Mouse (Mus musculus) limb, embryonic 14.5 days (tissue): ENCODE data around the gene 4933407L21Rik. TPM values are rescaled to one million over a fixed set of nuclear protein-coding genes. Genes with fewer than 3 reads are reported as not detected.
A peak's percentile ranks its signal among the peaks of the same experiment; 100 is the strongest.

ENCODE experiments used
- ATAC-seq: fragments of 200-750 bp; cut with Nextera tagmentation; 2 replicates; pipeline ENCODE4 v1.8.0; 2017; ENCODE audit warnings: low read depth, moderate number of reproducible peaks, moderate TSS enrichment; ENCODE audit not compliant: low FRiP score
- DNase-seq: peaks from one replicate; pipeline ENCODE4 v3.0.0-alpha.2; 2015; ENCODE audit warnings: low spot score
- H3K27ac ChIP-seq: fragments of 300-500 bp; sonication (generic); replicated peaks from 2 replicates; pipeline ENCODE4 v1.5.1; 2014; ENCODE audit warnings: low read depth, mild to moderate bottlenecking, low read length, moderate library complexity, mixed read lengths
- H3K27me3 ChIP-seq: fragments of 300-500 bp; sonication (generic); 2 replicates; pipeline ENCODE4 v1.6.1; 2014; ENCODE audit warnings: low read length, mixed read lengths; ENCODE audit not compliant: control insufficient read depth, insufficient read depth
- H3K36me3 ChIP-seq: fragments of 300-500 bp; sonication (generic); 2 replicates; pipeline ENCODE4 v1.6.1; 2014; ENCODE audit warnings: mild to moderate bottlenecking, low read length, moderate library complexity, mixed read lengths; ENCODE audit not compliant: control insufficient read depth, insufficient read depth
- H3K4me1 ChIP-seq: fragments of 300-500 bp; sonication (generic); 2 replicates; pipeline ENCODE4 v1.6.1; 2014; ENCODE audit warnings: antibody characterized with exemption, low read length, mixed read lengths; ENCODE audit not compliant: control insufficient read depth, insufficient read depth
- H3K4me2 ChIP-seq: fragments of 300-500 bp; sonication (generic); replicated peaks from 2 replicates; pipeline ENCODE4 v1.6.1; 2014; ENCODE audit warnings: low read depth, mild to moderate bottlenecking, low read length, moderate library complexity; ENCODE audit not compliant: severe bottlenecking
- H3K4me3 ChIP-seq: fragments of 300-500 bp; sonication (generic); replicated peaks from 2 replicates; pipeline ENCODE4 v1.5.1; 2014; ENCODE audit warnings: low read length
- H3K9ac ChIP-seq: fragments of 300-500 bp; sonication (generic); 2 replicates; pipeline ENCODE4 v1.6.1; 2014; ENCODE audit warnings: mild to moderate bottlenecking, low read depth, low read length, moderate library complexity; ENCODE audit not compliant: severe bottlenecking
- H3K9me3 ChIP-seq: fragments of 300-500 bp; sonication (generic); 2 replicates; pipeline ENCODE4 v1.6.1; 2016; ENCODE audit warnings: low read length; ENCODE audit not compliant: control insufficient read depth
- POLR2A ChIP-seq: fragments of 200-500 bp; IDR thresholded peaks from 2 replicates; pipeline ENCODE4 v1.8.0; 2012; ENCODE audit warnings: inconsistent platforms, mild to moderate bottlenecking, moderate library complexity, borderline replicate concordance; ENCODE audit not compliant: insufficient read depth, insufficient read length; ENCODE audit errors: extremely low read depth
- WGBS: fragments of 180-500 bp; shearing (Covaris S2); extraction: QIAGEN DNeasy Blood & Tissue Kit; methylation state at CpG from one replicate; pipeline ENCODE4 v1.1.7; 2014; 5-methylcytosine and 5-hydroxymethylcytosine counted together
- polyA plus RNA-seq, 2 experiments: library from polyadenylated mRNA; depleted of rRNA in 1 of 2; stranded (reverse) in 1 of 2; unstranded in 1 of 2; fragments of >200 nt; fragmentation: Nextera tagmentation in 1 of 2; extraction: Ambion mirVana in 1 of 2; gene quantifications; 2 replicates each; pipeline versions ENCODE4 v1.2.1 to v1.2.3; 2012 to 2014

4933407L21Rik gene
- polyA plus RNA-seq, 2 experiments, result 0.66 to 1.2 TPM

DNA sequence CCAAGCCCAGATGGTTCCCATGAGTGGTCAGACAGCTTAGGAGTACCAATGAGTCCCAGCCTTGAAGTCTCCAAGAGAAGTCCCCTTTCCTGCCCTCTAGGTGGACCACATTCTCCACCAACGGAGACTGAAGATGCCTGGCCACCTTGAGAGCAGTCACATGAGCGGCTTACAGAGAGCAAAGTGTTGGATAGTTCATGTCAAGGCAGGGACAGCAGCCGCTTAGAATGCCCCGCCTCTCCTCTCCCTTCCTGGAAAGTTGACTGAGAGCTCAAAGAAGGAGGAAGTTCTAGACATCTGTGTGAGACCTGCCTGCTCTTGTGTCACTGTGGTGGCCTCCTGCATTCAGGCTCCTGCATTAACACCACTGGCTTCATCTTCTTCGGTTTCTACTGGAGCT lies 32.6 kb downstream of the 4933407L21Rik start, which contains the start of gene Gpr55:
Gene Gpr55 (minus strand): TSS at position 135 of the 400 bp plus-strand sequence.
- no peak for ATAC-seq
- no peak within 1 kb of the TSS for H3K9ac ChIP-seq
- 77% methylated on average over 5 of the region's 5 CpGs for WGBS
- H3K27ac ChIP-seq, result no peak within 1 kb of the TSS
- no peak for TF ChIP-seq POLR2A
- no peaks in the 10 kb centered on the region for H3K36me3 ChIP-seq
- peaks cover 4% of the 10 kb centered on the region; the same call in 1 of the 2 replicates for H3K4me1 ChIP-seq
- H3K4me2 ChIP-seq, result no peak within 1 kb of the TSS
- DNase-seq, result no peak
- H3K4me3 ChIP-seq, result no peak within 1 kb of the TSS
- H3K27me3 ChIP-seq, result no peaks in the 10 kb centered on the region
- no peaks in the 10 kb centered on the region for H3K9me3 ChIP-seq

DNA sequence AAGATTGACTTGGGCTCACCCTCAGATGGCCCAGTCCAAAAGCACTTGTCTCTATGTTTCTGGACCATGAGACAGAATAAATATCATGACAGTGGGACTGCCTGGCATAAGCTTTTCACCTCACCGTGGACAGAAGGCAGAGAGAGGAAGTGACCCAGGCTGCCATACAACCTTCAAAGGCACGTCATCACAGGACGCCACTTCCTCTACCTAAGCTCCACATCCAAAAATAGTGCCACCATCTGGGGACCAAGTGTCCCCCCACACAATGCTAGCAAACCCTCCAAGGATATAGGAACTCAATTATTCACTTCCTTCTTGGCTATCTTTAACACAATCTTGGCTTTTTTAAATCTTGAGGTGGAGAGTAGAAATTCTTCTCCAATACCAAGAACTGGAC lies 33.8 kb downstream of the 4933407L21Rik start:
- no peak for TF ChIP-seq POLR2A
- Histone ChIP-seq H3K4me3 (no peak overlapping the region), H3K9me3 (no peaks in the 10 kb centered on the region), H3K27ac (no peak overlapping the region), H3K4me2 (no peak overlapping the region), H3K27me3 (no peaks in the 10 kb centered on the region), H3K9ac (no peak overlapping the region), H3K36me3 (no peaks in the 10 kb centered on the region), H3K4me1 (peaks cover 4% of the 10 kb centered on the region; the same call in 1 of the 2 replicates)
- no peak for DNase-seq
- WGBS, result 64% methylated on average over 3 of the region's 3 CpGs
- no peak for ATAC-seq

DNA sequence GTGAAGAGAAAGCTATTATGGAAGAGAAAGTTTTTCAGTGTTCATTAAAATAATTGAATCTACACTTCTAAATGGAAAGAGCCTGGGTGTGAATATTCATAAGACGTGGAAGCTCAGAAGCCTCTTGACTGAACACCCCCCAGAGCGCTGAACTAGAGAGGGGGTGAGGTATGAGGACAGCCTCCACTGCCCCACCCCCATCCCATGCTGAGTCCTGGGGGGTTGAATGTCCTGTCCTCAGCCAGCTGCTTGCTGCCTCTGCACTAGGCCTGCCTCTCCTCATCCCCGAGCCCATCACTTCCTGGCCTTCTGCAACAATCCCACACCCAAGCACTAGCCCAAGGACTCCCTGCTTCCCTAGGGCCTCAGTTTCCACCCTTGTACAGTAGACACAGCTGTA lies 37.6 kb downstream of the 4933407L21Rik start:
- Histone ChIP-seq H3K9me3 (no peaks in the 10 kb centered on the region), H3K27me3 (no peaks in the 10 kb centered on the region), H3K9ac (no peak overlapping the region), H3K36me3 (no peaks in the 10 kb centered on the region), H3K4me1 (peaks cover 9% of the 10 kb centered on the region), H3K27ac (no peak overlapping the region), H3K4me2 (no peak overlapping the region), H3K4me3 (no peak overlapping the region)
- ATAC-seq, result no peak
- TF ChIP-seq POLR2A, result no peak
- DNase-seq, result no peak
- WGBS, result 65% methylated on average over 3 of the region's 3 CpGs

DNA sequence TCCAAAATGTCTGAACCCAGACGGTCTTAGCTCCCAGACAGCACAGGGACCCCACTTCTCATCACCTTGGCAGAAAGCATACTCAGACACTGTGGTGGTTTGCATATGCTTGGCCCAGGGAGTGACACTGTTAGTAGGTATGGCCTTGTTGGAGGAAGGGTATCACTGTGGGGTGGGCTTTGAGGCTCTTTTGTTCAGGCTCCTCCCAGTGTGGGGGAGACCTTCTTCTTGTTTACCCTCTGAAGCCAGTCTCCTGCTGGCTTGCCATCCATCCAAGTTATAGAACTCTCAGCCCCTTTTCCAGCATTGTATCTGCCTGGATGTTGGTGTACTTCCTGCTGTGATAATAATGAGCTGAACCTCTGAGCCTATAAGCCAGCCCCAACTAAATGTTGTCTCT lies 40.8 kb downstream of the 4933407L21Rik start:
- no peaks in the 10 kb centered on the region for H3K27me3 ChIP-seq
- no peak overlapping the region for H3K4me3 ChIP-seq
- 73% methylated on average over 1 of the region's 1 CpGs for WGBS
- DNase-seq (no peak), ATAC-seq (peak; percentile 23; the same call in 1 of the 2 replicates)
- H3K27ac ChIP-seq, result no peak overlapping the region; the same call in 1 of the 2 replicates
- peaks cover 9% of the 10 kb centered on the region for H3K4me1 ChIP-seq
- no peak overlapping the region for H3K4me2 ChIP-seq
- no peaks in the 10 kb centered on the region for H3K36me3 ChIP-seq
- H3K9ac ChIP-seq, result no peak overlapping the region
- TF ChIP-seq POLR2A, result no peak
- H3K9me3 ChIP-seq, result no peaks in the 10 kb centered on the region

DNA sequence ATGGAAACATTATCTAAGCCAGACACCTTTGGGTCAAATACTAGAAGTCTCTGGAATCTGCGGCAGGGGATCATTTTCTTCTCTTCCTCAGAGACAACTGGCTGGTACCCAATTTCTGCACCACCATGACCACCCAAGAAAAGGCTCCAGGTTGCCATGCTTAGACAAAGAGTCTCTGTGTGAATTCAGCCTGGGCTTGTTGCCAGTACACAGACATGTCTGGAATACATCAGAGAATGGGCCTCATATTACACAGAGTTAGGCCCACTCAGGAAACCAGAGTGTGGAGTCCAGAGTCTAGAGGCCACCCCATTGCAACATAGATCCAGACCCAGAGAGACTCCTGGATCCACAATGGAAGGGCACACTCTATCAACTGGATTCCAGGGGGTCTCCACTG lies 41.2 kb downstream of the 4933407L21Rik start:
- DNase-seq, result peak; percentile 51
- H3K4me2 ChIP-seq, result no peak overlapping the region
- WGBS, result 50% methylated on average over 1 of the region's 1 CpGs
- peak; percentile 53; the same call in 1 of the 2 replicates for ATAC-seq
- H3K27ac ChIP-seq, result no peak overlapping the region; the same call in 1 of the 2 replicates
- H3K36me3 ChIP-seq, result no peaks in the 10 kb centered on the region
- H3K4me1 ChIP-seq, result peaks cover 9% of the 10 kb centered on the region
- H3K4me3 ChIP-seq, result no peak overlapping the region
- no peak overlapping the region for H3K9ac ChIP-seq
- no peaks in the 10 kb centered on the region for H3K9me3 ChIP-seq
- TF ChIP-seq POLR2A, result no peak
- no peaks in the 10 kb centered on the region for H3K27me3 ChIP-seq

DNA sequence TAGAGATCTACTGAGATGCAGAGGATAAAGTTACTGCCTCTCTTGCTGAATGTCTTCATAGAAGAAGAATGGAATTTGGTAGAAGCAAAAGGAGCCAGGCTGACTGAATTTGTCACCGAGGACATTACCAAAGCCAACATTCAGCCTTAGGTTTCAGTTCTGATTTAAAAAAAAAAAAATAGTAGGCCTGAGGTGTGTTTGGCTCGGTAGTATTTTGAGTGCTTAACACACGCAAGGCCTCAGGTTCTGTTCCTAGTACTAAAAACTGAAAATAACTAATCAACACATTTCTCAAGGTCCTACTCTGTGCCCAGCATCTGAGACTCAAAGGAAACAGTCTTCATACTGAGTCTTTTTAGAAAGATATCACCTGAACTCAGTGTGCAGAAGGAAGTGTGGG lies 42.8 kb downstream of the 4933407L21Rik start:
- no peak for TF ChIP-seq POLR2A
- Histone ChIP-seq H3K27ac (no peak overlapping the region), H3K4me1 (peaks cover 9% of the 10 kb centered on the region), H3K27me3 (no peaks in the 10 kb centered on the region), H3K4me3 (no peak overlapping the region), H3K9me3 (no peaks in the 10 kb centered on the region), H3K4me2 (no peak overlapping the region), H3K36me3 (no peaks in the 10 kb centered on the region), H3K9ac (no peak overlapping the region)
- 89% methylated on average over 3 of the region's 3 CpGs for WGBS
- no peak for ATAC-seq
- no peak for DNase-seq
